Mouse (Mus musculus) kidney, adult 11 months (tissue): Measurements from ENCODE around the gene Tmeff1.
"Not testable (repeated sequence)": the region's sequence is repeated elsewhere in the genome, so short reads cannot be mapped to it uniquely, and the experiment has no call there.

ENCODE experiments used
- DNase-seq: peaks from one replicate; pipeline ENCODE4 v3.0.0; 2022

The Tmeff1 gene

DNA sequence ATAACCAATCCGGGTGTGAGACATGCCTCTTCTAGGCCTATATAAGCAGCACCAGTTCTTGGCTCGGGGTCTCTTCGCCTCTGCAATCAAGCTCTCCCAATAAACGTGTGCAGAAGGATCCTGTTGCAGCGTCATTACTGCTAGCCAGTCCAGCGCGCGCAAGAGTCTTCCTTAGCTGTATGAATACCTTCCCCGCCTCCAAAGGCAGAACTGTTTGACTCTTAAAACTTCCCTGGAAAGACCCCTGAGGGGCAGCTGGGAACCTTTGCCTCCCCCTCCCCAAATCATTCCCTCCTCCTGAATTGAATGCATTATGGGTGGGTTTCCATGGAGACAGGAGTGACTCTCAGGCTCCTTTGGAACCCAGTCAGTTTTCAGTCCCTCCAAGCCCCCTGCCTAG is 93.8 kb downstream of the Tmeff1 start:
- no peak for DNase-seq

DNA sequence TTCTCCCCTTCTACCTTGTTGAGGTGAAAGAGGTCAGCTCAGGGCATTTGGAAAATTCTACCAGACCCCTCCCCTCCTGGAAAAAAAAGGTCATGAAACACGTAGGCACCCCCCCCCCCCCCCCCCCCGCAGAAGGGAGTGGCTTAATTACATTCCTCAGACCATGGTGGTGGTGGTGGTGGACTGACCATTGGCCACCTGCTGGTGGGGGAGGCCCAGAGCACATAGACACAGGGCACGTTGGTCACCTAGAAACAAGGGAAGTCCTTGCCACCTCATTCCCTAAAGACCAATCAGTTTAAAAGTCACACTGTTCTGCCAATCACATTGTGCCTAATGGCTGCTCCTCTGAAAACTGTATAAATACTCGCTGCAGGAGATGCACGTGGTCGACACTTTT is 94.8 kb downstream of the Tmeff1 start:
- DNase-seq: not testable (repeated sequence)

DNA sequence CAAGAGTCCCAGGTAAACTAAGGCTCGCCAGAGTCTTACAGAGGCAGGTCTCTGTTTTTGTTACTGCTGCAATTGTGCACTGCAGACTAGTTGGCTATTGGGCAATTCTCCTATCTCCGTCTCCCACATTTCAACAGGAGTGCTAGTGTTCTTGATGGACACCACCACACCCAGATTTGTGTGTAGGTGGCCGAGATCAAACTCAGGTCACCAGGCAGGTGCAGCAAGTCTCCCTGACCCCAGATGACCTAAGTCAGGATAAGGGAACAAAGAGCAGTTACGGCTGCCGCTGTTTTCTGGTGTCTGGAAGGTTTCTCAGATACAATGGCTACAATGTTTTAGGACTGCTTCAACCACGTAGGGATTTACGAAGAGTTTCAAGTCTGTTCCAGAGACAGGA is 95.2 kb downstream of the Tmeff1 start:
- no peak for DNase-seq

- no peak for DNase-seq
Measured at GRCm38 (mm10) chr4:48680648-48681343, 95.8 kb downstream of the Tmeff1 start.

- DNase-seq: no peak
Measured at GRCm38 (mm10) chr4:48683126-48683525, 98.2 kb downstream of the Tmeff1 start.

- not testable (repeated sequence) for DNase-seq
Measured at GRCm38 (mm10) chr4:48683633-48684209, 98.7 kb downstream of the Tmeff1 start.

DNA sequence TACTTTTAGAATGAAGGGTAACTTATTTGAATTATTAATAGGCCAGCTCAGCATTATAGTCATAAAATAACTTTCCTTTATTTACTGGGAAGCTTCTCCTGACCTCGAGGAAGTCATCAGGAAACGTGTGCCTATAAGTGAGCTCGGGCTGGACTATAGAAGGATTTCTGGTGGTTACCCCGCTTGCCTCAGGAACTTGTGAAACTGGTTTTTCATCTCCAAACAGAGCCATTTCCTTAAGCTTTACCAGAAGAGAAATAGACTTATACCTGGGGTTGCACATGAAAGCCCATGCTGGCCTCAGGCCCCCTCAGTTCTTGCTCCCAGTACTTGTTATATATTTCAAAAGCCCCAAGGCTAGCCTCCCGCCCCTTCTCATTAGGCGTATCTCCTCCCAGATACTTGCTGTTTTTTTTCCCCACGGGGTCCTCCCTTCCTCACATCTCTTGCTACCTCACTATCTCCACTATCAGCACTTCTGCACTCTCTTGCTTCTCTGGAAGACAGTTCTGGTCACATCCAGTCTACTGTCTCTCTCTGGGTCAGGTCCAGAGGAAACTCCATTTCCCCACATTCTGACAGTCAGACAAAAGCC is 99.7 kb downstream of the Tmeff1 start:
- DNase-seq: no peak

- DNase-seq: no peak
Measured at GRCm38 (mm10) chr4:48688148-48688547, 103.2 kb downstream of the Tmeff1 start.

- DNase-seq: peak; percentile 16
Measured at GRCm38 (mm10) chr4:48690640-48691039, 105.7 kb downstream of the Tmeff1 start.

GRCm38 (mm10) chr4:48691793-48692437 is 106.9 kb downstream of the Tmeff1 start:
- DNase-seq: no peak

- no peak for DNase-seq
Measured at GRCm38 (mm10) chr4:48692736-48693292, 107.8 kb downstream of the Tmeff1 start.

- DNase-seq: no peak
Measured at GRCm38 (mm10) chr4:48696706-48697105, 111.7 kb downstream of the Tmeff1 start.

DNA sequence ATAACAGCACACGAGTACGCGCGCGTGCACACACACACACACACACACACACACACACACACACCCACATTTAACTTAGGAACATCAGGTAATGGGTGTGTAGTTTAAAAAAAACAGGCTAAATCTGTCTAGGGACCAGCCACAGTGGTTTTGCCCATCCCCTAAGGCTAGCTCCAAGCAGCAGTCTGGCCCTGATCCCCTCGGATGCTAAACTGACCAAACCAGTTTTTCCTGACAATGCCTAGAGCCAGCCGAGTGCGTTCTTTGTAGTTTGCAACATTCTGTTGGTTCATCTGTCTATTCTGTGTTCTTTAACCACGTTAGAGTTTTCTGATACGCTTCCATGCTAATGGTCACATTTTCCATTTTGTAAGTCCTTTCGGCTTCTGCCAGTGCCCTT is 112.3 kb downstream of the Tmeff1 start:
- DNase-seq: no peak
